Comparison of ENCODE assay signal across 10 mouse cellular contexts in genomic region chr8:121532381-121532780, GRCm38 (mm10). TPM values are rescaled to one million over a fixed set of nuclear protein-coding genes. Genes with fewer than 3 reads are reported as not detected.
DNase-seq lines count a peak whose midpoint lies in the region; ATAC-seq lines count a peak whose summit lies in the region.
"Had no signal": no experiment of that assay in that cellular context is flagged by ENCODE, and none has a peak within 500 bp of the region (broad histone marks: within the 10 kb centered on the region; RNA-seq: fewer than 3 reads in every experiment).

No protein-coding gene starts in this region.

- no peak overlapping the region for H3K9ac ChIP-seq in forebrain, embryonic 12.5 days
- no peak overlapping the region for H3K9ac ChIP-seq in midbrain, embryonic 13.5 days (replicated peaks)

- peak; percentile 65 for DNase-seq in forebrain, embryonic 10.5 days (ENCODE audit: extremely low spot score, low spot score)
- DNase-seq in midbrain, embryonic 10.5 days (ENCODE audit: low spot score), result peak; percentile 48
- DNase-seq in embryo, embryonic 9.5 days (ENCODE audit: extremely low spot score), result peak; percentile 62
- peak; percentile 26 for DNase-seq in naive thymus-derived CD4-positive, alpha-beta T cell, adult 2 months (ENCODE audit: low read depth)
- no peak for DNase-seq in layer of hippocampus, adult 11-12 months (ENCODE audit: low spot score)
- no peak for DNase-seq in gastrocnemius, postnatal 36 days

- intact Hi-C loops in gastrocnemius, postnatal 36 days (cut with DNase I), result no loop called here

- no peak for ATAC-seq in forebrain, embryonic 12.5 days (ENCODE audit: low FRiP score)
- ATAC-seq in midbrain, embryonic 13.5 days, result no peak
- ATAC-seq: Patski had no signal

- WGBS in forebrain, embryonic 10.5 days, result 49% methylated on average over 5 of the region's 5 CpGs
- WGBS in forebrain, embryonic 12.5 days, result 49% methylated on average over 5 of the region's 5 CpGs
- WGBS in midbrain, embryonic 10.5 days, result 51% methylated on average over 5 of the region's 5 CpGs
- 61% methylated on average over 5 of the region's 5 CpGs for WGBS in midbrain, embryonic 13.5 days

- H3K27me3 ChIP-seq in forebrain, embryonic 10.5 days (ENCODE audit: poor library complexity, severe bottlenecking), result peaks cover 7% of the 10 kb centered on the region; the same call in 1 of the 2 replicates
- H3K27me3 ChIP-seq in forebrain, embryonic 12.5 days, result no peaks in the 10 kb centered on the region
- no peaks in the 10 kb centered on the region for H3K27me3 ChIP-seq in midbrain, embryonic 10.5 days (ENCODE audit: low read depth, poor library complexity, severe bottlenecking)
- 0 out of 2 replicates have a peak, but pooled peaks cover 3% of the 10 kb centered on the region for H3K27me3 ChIP-seq in midbrain, embryonic 13.5 days
- H3K27me3 ChIP-seq: Patski had no signal

- no peaks in the 10 kb centered on the region; the same call in 1 of the 2 replicates for H3K4me1 ChIP-seq in forebrain, embryonic 10.5 days
- H3K4me1 ChIP-seq in forebrain, embryonic 12.5 days, result no peaks in the 10 kb centered on the region
- no peaks in the 10 kb centered on the region for H3K4me1 ChIP-seq in midbrain, embryonic 10.5 days
- H3K4me1 ChIP-seq in midbrain, embryonic 13.5 days (replicated peaks), result no peaks in the 10 kb centered on the region

- H3K27ac ChIP-seq in forebrain, embryonic 10.5 days, result no peak overlapping the region
- H3K27ac ChIP-seq in forebrain, embryonic 12.5 days, result no peak overlapping the region
- H3K27ac ChIP-seq in midbrain, embryonic 10.5 days (replicated peaks), result no peak overlapping the region
- H3K27ac ChIP-seq in midbrain, embryonic 13.5 days, result no peak overlapping the region

- no peak overlapping the region for H3K4me2 ChIP-seq in forebrain, embryonic 12.5 days
- no peak overlapping the region for H3K4me2 ChIP-seq in midbrain, embryonic 13.5 days (replicated peaks)

- no peak overlapping the region for H3K4me3 ChIP-seq in forebrain, embryonic 10.5 days
- no peak overlapping the region for H3K4me3 ChIP-seq in forebrain, embryonic 12.5 days (replicated peaks)
- no peak overlapping the region for H3K4me3 ChIP-seq in midbrain, embryonic 10.5 days
- no peak overlapping the region for H3K4me3 ChIP-seq in midbrain, embryonic 13.5 days (replicated peaks)

- H3K36me3 ChIP-seq in forebrain, embryonic 10.5 days (replicated peaks), result no peaks in the 10 kb centered on the region
- no peaks in the 10 kb centered on the region for H3K36me3 ChIP-seq in forebrain, embryonic 12.5 days (replicated peaks)
- no peaks in the 10 kb centered on the region for H3K36me3 ChIP-seq in midbrain, embryonic 10.5 days
- no peaks in the 10 kb centered on the region for H3K36me3 ChIP-seq in midbrain, embryonic 13.5 days

- no peaks in the 10 kb centered on the region for H3K9me3 ChIP-seq in forebrain, embryonic 10.5 days
- no peaks in the 10 kb centered on the region for H3K9me3 ChIP-seq in forebrain, embryonic 12.5 days
- H3K9me3 ChIP-seq in midbrain, embryonic 10.5 days (replicated peaks), result no peaks in the 10 kb centered on the region
- no peaks in the 10 kb centered on the region for H3K9me3 ChIP-seq in midbrain, embryonic 13.5 days

RNA-seq across cellular contexts. Expression of gene 1700018B08Rik, which starts 11.7 kb away (rescaled TPM):
- polyA plus RNA-seq in forebrain, embryonic 10.5 days (2016; fragmentation: Nextera tagmentation; extraction: Ambion mirVana), result not detected in 2 replicates
- polyA plus RNA-seq in forebrain, embryonic 12.5 days (2016; fragmentation: Nextera tagmentation; extraction: Ambion mirVana), result not detected in 2 replicates
- polyA plus RNA-seq in midbrain, embryonic 10.5 days (2016; fragmentation: Nextera tagmentation; extraction: Ambion mirVana), result not detected in 2 replicates
- not detected in 2 replicates for polyA plus RNA-seq in midbrain, embryonic 13.5 days (2015; fragmentation: Nextera tagmentation; extraction: Ambion mirVana)
- not detected for total RNA-seq in gastrocnemius, postnatal 36 days (2021)
- total RNA-seq: heart, adult 18-20 months had no signal
- polyA plus RNA-seq: Patski had no signal

RNA-seq across cellular contexts. Expression of gene Fbxo31, which starts 46.2 kb away (rescaled TPM):
- 13.1 and 14.8 TPM in 2 replicates for polyA plus RNA-seq in forebrain, embryonic 10.5 days (2016; fragmentation: Nextera tagmentation; extraction: Ambion mirVana)
- 18.6 and 19.3 TPM in 2 replicates for polyA plus RNA-seq in forebrain, embryonic 12.5 days (2016; fragmentation: Nextera tagmentation; extraction: Ambion mirVana)
- 14.8 TPM in 2 replicates for polyA plus RNA-seq in midbrain, embryonic 10.5 days (2016; fragmentation: Nextera tagmentation; extraction: Ambion mirVana)
- polyA plus RNA-seq in midbrain, embryonic 13.5 days (2015; fragmentation: Nextera tagmentation; extraction: Ambion mirVana), result 21.3 and 22.9 TPM in 2 replicates
- total RNA-seq in gastrocnemius, postnatal 36 days (2021), result 100 to 1,000 TPM; 100 to 124 TPM

RNA-seq across cellular contexts. Expression of gene Map1lc3b, which starts 57.8 kb away (rescaled TPM):
- polyA plus RNA-seq in forebrain, embryonic 10.5 days (2016; fragmentation: Nextera tagmentation; extraction: Ambion mirVana), result 175 TPM in 2 replicates
- 248 and 250 TPM in 2 replicates for polyA plus RNA-seq in forebrain, embryonic 12.5 days (2016; fragmentation: Nextera tagmentation; extraction: Ambion mirVana)
- polyA plus RNA-seq in midbrain, embryonic 10.5 days (2016; fragmentation: Nextera tagmentation; extraction: Ambion mirVana), result 208 and 250 TPM in 2 replicates
- polyA plus RNA-seq in midbrain, embryonic 13.5 days (2015; fragmentation: Nextera tagmentation; extraction: Ambion mirVana), result 364 and 371 TPM in 2 replicates
- 100 to 1,000 TPM; 133 to 158 TPM for total RNA-seq in gastrocnemius, postnatal 36 days (2021)

Comparison
In these comparisons a context has a peak if more than half of its experiments do, and no peak if none do; other contexts are left out.
1. DNase-seq: peak in forebrain, embryonic 10.5 days (single experiment), midbrain, embryonic 10.5 days (single experiment), embryo, embryonic 9.5 days (single experiment) and naive thymus-derived CD4-positive, alpha-beta T cell, adult 2 months (single experiment); none in layer of hippocampus, adult 11-12 months (single experiment) and gastrocnemius, postnatal 36 days (0 of 2).